Mouse (Mus musculus) CD4-positive naive resting alpha-beta T cell, adult 76 days (primary cell): ENCODE results near the gene Spink4. TPM values are rescaled to one million over a fixed set of nuclear protein-coding genes. Genes with fewer than 3 reads are reported as not detected.

Experiments used
- total RNA-seq: library from RNA; stranded (reverse); gene quantifications from one replicate; pipeline ENCODE4 v1.2.4, GENCODE M21; 2023

Gene Spink4
- total RNA-seq: not detected

GRCm38 (mm10) chr4:40919785-40920184 is at the start of gene Spink4:
Gene Spink4 (plus strand): TSS chr4:40920052.

GRCm38 (mm10) chr4:40948160-40948708 is 28.4 kb downstream of the Spink4 start, which contains the start of the genes Bag1 and Chmp5:
Gene Bag1 (minus strand): TSS chr4:40948294.
Gene Chmp5 (plus strand): TSS chr4:40948407.

GRCm38 (mm10) chr4:40970842-40971701 is 51.2 kb downstream of the Spink4 start, which contains the start of gene Nfx1:
Gene Nfx1 (plus strand): TSS chr4:40970906.

Other genes starting within 250 kb of the Spink4 start
- 25.8 TPM for gene Aptx, start 216.9 kb upstream of the Spink4 start, total RNA-seq
- gene Dnaja1, start 197.9 kb upstream of the Spink4 start, total RNA-seq: 496 TPM
- 68.1 TPM for gene Smu1, start 162.1 kb upstream of the Spink4 start, total RNA-seq
- gene B4galt1, start 66.0 kb upstream of the Spink4 start, total RNA-seq: 90.0 TPM
- gene Bag1, start 28.2 kb downstream of the Spink4 start, total RNA-seq: 77.5 TPM
- 22.7 TPM for gene Chmp5, start 28.4 kb downstream of the Spink4 start, total RNA-seq
- gene Nfx1, start 50.9 kb downstream of the Spink4 start, total RNA-seq: 92.6 TPM
- gene Aqp7, start 128.1 kb downstream of the Spink4 start, total RNA-seq: not detected
- 36.0 TPM for gene Aqp3, start 178.1 kb downstream of the Spink4 start, total RNA-seq
- gene Nol6, start 204.4 kb downstream of the Spink4 start, total RNA-seq: 64.9 TPM
- 62.4 TPM for gene Ube2r2, start 215.7 kb downstream of the Spink4 start, total RNA-seq